Mouse (Mus musculus) retina, postnatal 1 day (tissue): ENCODE results near the gene Zbtb43.

Source experiments
- DNase-seq: peaks from one replicate; pipeline ENCODE4 v3.0.0-alpha.2; 2012

Gene Zbtb43

DNA sequence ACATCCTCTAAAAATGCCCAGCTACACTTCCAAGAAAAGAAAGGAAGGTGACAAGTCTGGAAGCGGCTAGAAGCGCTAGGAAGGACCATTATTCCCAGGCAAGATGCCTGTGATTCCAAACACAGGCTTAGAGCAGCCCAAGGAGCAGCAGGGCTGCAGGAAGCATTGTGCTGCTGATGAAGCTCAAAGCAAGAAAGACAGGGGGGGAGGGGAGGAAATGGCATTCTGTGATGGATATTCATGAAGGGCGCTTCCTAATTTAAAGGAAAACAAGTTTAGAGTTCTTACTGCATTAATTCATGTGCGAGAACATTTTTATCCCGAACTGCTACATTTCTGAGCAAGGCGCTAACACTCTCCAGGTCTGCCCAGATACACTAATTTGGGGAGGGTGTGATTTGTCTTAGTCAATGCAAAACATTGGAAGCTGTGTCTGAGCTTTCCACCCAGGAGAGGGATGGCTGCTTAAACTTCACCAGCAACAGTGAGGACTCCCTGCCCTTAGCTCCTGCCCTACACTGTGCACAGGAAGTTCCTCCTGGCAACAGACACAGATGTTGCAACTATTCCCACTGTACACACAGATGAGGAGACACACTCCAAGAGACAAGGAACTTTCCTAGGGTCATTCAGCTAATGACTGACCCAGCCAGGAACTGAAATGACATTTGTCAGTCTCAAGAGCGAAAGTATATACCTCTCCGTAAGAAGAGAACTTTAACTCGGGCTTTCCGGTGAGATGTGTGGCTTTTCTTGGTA is 41.5 kb downstream of the Zbtb43 start:
- no peak for DNase-seq

DNA sequence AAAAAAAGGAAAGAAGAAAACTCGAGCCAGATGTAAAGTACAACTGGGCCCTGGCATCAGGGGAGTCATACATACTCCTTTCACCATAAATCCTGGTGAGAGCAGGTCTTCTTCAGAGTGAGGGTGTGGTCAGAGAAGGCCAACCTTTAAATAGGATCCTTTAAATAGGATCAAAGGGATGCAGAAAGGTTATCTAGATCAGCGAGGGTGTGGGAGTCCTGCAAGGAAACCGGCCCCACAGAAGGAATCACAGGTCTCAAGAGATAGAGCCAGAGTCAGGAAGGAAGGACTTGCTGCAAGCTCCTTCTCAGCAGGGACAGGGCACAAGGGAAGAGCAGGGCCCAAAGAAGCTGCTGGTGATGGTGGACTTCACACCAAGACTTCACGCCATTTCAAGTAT is 50.9 kb downstream of the Zbtb43 start:
- no peak for DNase-seq

DNA sequence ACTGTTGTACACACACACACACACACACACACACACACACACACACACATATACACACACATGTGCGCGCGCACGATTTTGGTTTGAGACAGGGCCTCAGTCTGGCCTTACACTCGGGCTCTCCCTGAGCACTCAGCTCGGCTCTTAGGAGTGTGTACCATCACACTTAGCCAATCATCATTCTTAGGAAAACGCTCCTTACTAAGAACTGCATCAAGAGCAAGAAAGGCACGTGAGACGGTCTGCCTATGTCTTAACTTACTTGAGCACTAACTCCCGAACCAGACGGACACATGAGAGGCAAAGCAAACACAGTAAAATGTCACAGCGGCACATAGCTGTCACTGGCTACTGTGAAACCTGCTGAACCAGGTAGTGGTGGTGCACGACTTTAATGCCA is 54.3 kb downstream of the Zbtb43 start:
- no peak for DNase-seq

- DNase-seq, result no peak
Observed at GRCm38 (mm10) chr2:33412111-33412510, 56.2 kb downstream of the Zbtb43 start.

DNA sequence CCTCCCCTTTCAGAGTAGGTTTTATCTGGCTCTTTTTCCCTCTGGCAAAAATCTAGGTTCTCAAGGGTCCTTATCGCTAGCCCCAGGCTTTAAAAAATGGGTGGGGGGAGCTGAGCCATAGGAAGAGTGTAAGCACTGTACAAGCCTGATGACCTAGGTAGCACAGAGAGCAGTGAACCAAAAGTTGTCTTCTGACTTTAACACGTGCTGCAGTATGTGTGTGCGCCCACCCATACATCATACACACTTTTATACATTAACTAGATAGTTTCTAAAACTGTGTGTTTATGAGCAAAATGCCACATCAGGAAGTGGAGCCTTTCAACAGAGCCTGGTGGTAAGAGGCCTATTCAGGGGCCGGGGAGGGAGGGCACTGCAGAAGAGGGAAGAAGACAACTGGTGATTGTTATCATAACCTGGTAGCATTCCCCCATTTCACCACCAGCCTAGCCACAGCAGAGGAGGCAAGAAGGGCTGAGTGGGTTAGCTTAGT is 64.8 kb downstream of the Zbtb43 start:
- DNase-seq, result no peak

GRCm38 (mm10) chr2:33402638-33403037 is 65.7 kb downstream of the Zbtb43 start:
- no peak for DNase-seq

GRCm38 (mm10) chr2:33402236-33402635 is 66.1 kb downstream of the Zbtb43 start:
- peak; percentile 74 for DNase-seq

DNA sequence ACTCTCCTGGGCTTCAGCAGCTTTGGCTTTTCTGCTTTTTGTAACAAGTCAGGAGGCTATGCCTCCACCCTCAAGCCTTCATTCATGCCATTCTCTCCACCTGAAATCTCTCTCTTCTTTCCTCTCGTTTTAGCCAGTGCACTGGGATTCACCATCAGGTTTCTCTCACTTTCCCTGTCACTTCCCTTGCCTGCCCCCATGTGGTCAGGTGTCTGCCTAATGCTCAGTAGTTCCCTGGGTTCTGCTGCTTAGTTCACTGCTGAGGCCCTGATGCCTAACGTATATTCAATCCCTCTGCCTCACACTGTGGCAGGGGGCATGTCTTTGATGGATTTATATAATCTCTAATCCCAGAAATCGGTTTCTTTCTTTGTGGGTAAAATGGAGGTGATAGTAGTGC is 67.1 kb downstream of the Zbtb43 start:
- peak; percentile 24 for DNase-seq

DNA sequence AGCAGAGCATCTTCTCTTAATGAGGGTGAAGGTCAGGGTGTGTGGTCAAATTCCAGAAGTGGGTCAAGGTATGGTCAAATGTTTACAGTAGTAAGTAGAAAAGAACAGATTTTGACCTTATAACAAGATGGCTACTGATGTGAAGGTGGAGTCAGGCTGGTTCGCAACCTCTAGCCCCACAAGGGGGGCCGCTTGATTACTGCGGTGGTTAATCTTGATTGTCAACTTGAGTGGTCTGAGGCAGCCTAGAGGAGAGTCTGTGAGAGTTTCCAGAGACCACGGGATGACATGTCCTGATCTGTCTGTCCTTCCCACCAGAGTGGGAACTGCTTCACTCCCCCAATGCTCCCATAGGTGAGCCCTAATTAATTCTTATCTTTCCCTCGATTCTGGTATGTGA is 67.8 kb downstream of the Zbtb43 start:
- DNase-seq, result no peak
